Mouse (Mus musculus) liver, embryonic 14.5 days (tissue): ENCODE measurements around the gene Tango6. TPM values are rescaled to one million over a fixed set of nuclear protein-coding genes. Genes with fewer than 3 reads are reported as not detected.
A peak's percentile ranks its signal among the peaks of the same experiment; 100 is the strongest.

ENCODE experiments used
- ATAC-seq: fragments of 200-750 bp; cut with Nextera tagmentation; 2 replicates; pipeline ENCODE4 v1.8.0; 2017; ENCODE audit warnings: moderate number of reproducible peaks, mild to moderate bottlenecking, moderate library complexity; ENCODE audit not compliant: insufficient read depth
- DNase-seq, 3 experiments: peaks; one replicate each; pipeline ENCODE4 v3.0.0-alpha.2; 2012 to 2013; ENCODE audit warnings: low read depth in 3 of 3, low spot score in 3 of 3
- H3K27ac ChIP-seq: fragments of 300-500 bp; sonication (generic); 2 replicates; pipeline ENCODE4 v1.5.1; 2014; ENCODE audit warnings: moderate library complexity, mild to moderate bottlenecking, control low read depth, inconsistent platforms
- H3K27me3 ChIP-seq: fragments of 300-500 bp; sonication (generic); 2 replicates; pipeline ENCODE4 v1.6.1; 2014; ENCODE audit warnings: mild to moderate bottlenecking, low read length, moderate library complexity; ENCODE audit not compliant: control insufficient read depth, insufficient read depth
- H3K36me3 ChIP-seq: fragments of 300-500 bp; sonication (generic); replicated peaks from 2 replicates; pipeline ENCODE4 v1.6.1; 2014; ENCODE audit warnings: low read depth; ENCODE audit not compliant: control insufficient read depth, insufficient read depth
- H3K4me1 ChIP-seq, 2 experiments: fragments of 200-500 bp in 1 of 2; fragments of 300-500 bp in 1 of 2; sonication (generic) in 1 of 2; replicated peaks; 2 replicates each; pipeline ENCODE4 v1.6.1; 2012 to 2014; ENCODE audit warnings: antibody characterized with exemption in 1 of 2, inconsistent platforms in 1 of 2, low read length in 1 of 2; ENCODE audit not compliant: control insufficient read depth in 2 of 2, insufficient read depth in 2 of 2
- H3K4me2 ChIP-seq: fragments of 300-500 bp; sonication (generic); 2 replicates; pipeline ENCODE4 v1.6.1; 2014; ENCODE audit warnings: low read depth, mild to moderate bottlenecking, control low read depth, moderate library complexity
- H3K4me3 ChIP-seq, 2 experiments: fragments of 200-500 bp in 1 of 2; fragments of 300-500 bp in 1 of 2; sonication (generic) in 1 of 2; 2 replicates each; pipeline ENCODE4 v1.5.1; 2012 to 2014; ENCODE audit warnings: low read depth in 2 of 2, low read length in 2 of 2, mild to moderate bottlenecking in 2 of 2, control low read depth in 1 of 2, inconsistent platforms in 1 of 2, moderate library complexity in 1 of 2; ENCODE audit not compliant: insufficient read depth in 1 of 2
- H3K9ac ChIP-seq: fragments of 300-500 bp; sonication (generic); replicated peaks from 2 replicates; pipeline ENCODE4 v1.6.1; 2014; ENCODE audit warnings: mild to moderate bottlenecking, control low read depth, moderate library complexity
- H3K9me3 ChIP-seq: fragments of 300-500 bp; sonication (generic); 2 replicates; pipeline ENCODE4 v1.6.1; 2016; ENCODE audit warnings: low read length, mixed read lengths; ENCODE audit not compliant: control insufficient read depth
- CTCF ChIP-seq: IDR thresholded peaks from 2 replicates; pipeline ENCODE4 v1.5.1; 2016; ENCODE audit warnings: antibody characterized with exemption, low read depth, control low read depth
- EP300 ChIP-seq: IDR thresholded peaks from 2 replicates; pipeline ENCODE4 v1.6.1; 2016; ENCODE audit warnings: antibody characterized with exemption, low read depth
- WGBS: fragments of 180-500 bp; shearing (Covaris S2); extraction: QIAGEN DNeasy Blood & Tissue Kit; methylation state at CpG from one replicate; pipeline ENCODE4 v1.1.7; 2014; ENCODE audit not compliant: insufficient replicate concordance; 5-methylcytosine and 5-hydroxymethylcytosine counted together
- polyA plus RNA-seq, 2 experiments: library from polyadenylated mRNA; depleted of rRNA in 1 of 2; stranded (reverse) in 1 of 2; unstranded in 1 of 2; fragments of >200 nt; fragmentation: Nextera tagmentation in 1 of 2; extraction: Ambion mirVana in 1 of 2; gene quantifications; 2 replicates each; pipeline versions ENCODE4 v1.2.1 to v1.2.3; 2012 to 2014

Tango6 gene
- polyA plus RNA-seq, 2 experiments: 1.7 to 2.6 TPM

DNA sequence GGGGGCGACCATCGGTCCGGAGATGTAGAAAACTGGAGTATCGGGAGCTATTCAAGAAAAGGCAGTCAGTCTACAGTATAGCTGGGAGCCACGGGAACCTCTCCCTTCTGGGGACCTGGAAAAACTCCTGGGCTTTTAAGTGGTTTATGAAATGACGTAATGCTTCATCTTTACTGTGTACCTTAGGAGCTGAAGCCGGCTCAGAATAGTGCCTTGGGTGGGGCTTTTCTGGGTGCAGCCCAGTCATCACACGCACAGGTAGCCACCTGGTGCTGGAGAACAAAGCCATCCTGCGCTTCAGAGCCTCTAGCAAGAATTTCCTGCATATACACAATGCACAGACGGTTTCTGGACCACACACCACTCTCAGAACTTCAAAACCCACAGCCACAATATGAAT lies 180.0 kb downstream of the Tango6 start:
- Histone ChIP-seq H3K4me2 (no peak overlapping the region), H3K27ac (no peak overlapping the region), H3K9me3 (no peaks in the 10 kb centered on the region), H3K36me3 (no peaks in the 10 kb centered on the region), H3K9ac (no peak overlapping the region), H3K4me1 (no peaks in the 10 kb centered on the region), H3K4me3 (no peak overlapping the region), H3K27me3 (no peaks in the 10 kb centered on the region; the same call in 1 of the 2 replicates)
- 70% methylated on average over 10 of the region's 10 CpGs for WGBS
- ATAC-seq (no peak), DNase-seq (no peak)
- no peak for TF ChIP-seq CTCF
- no peak for TF ChIP-seq EP300

GRCm38 (mm10) chr8:106865354-106865753 lies 182.5 kb downstream of the Tango6 start:
- Histone ChIP-seq H3K9me3 (no peaks in the 10 kb centered on the region), H3K27ac (no peak overlapping the region), H3K9ac (no peak overlapping the region), H3K4me3 (no peak overlapping the region), H3K36me3 (no peaks in the 10 kb centered on the region), H3K4me2 (no peak overlapping the region), H3K27me3 (peaks cover 21% of the 10 kb centered on the region), H3K4me1 (no peaks in the 10 kb centered on the region)
- DNase-seq (no peak), ATAC-seq (no peak)
- TF ChIP-seq CTCF (no peak), EP300 (no peak)
- 65% methylated on average over 9 of the region's 9 CpGs for WGBS

GRCm38 (mm10) chr8:106870051-106870450 lies 187.2 kb downstream of the Tango6 start, which contains the start of gene Has3:
TSS of gene Has3 (plus strand) at chr8:106870242.
- H3K4me1 ChIP-seq: no peaks in the 10 kb centered on the region
- peaks cover 49% of the 10 kb centered on the region for H3K27me3 ChIP-seq
- TF ChIP-seq EP300 (no peak), CTCF (no peak)
- DNase-seq (no peak), ATAC-seq (no peak)
- H3K4me2 ChIP-seq: peak within 1 kb of the TSS; percentile 56
- H3K4me3 ChIP-seq: peak within 1 kb of the TSS; percentile 37 to 45
- H3K27ac ChIP-seq: no peak within 1 kb of the TSS
- H3K9ac ChIP-seq: no peak within 1 kb of the TSS
- WGBS: 3% methylated on average over 18 of the region's 18 CpGs
- no peaks in the 10 kb centered on the region for H3K9me3 ChIP-seq
- H3K36me3 ChIP-seq: no peaks in the 10 kb centered on the region

DNA sequence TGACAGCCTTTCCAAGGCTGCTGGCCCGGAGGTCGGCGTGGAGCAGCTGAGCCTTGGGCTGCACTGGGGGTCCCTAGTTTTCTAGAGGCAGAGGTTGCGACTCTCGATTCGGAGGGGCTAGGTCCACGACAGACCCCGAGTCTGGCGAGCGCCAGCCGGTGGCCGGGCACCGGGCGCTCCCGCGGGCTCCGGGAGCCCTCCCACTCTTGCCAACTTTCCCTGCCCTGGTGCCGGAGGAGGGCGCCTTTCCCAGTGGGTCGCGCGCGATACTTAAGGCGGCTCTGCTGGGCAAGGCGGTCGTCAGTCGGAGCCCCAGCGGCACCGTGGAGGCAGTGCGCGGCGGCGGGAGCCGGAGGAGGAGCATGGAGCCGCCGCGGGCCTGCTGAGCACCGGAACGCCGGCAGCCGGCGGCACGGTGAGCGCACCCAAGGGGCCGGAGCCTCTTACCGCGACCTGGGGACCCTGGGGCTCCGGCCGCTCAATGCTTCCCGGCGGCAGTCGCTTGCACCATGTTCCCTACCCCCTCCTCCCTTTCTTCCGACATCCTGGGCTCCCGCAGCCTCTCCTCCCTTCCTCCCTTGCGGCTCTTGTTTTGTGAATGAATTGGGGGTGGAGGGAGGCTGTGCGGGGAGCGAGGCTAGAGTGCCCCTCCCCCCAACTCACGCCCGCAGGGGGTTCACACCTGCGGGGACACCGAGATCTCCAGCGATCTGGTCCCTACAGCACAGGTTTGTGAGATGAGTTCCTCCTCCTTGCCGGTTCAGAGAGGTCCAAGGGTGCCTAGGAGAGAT lies 187.9 kb downstream of the Tango6 start:
- H3K9ac ChIP-seq: no peak overlapping the region

DNA sequence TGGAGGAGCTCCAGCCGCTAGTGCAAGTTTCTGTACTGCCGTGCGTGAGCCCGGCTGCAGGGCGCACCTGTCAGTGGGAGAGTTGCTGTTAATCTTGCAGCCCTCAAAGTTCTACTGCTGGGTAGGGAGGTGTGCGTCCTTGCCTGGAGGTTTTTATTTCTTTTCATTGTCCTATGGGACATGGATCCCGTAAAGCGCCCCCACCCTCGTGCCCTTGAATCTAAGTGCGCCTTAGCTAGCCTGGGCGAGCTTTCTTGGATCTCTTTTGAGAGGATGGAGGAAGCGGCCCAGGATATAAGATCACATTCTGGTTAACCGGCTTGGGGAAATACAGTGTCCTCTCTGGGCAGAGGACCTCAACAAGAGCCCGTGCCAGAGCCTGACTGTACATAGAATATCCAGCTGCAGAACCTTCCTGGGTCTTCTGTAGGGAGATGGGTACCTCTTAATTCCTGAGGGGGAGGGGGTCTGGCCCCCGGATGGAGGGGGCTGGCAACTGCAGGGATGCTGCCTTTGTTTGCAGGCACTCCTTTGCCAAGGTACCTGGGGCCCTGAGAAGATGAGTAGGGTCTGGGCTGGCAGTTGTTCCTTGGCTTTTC lies 188.6 kb downstream of the Tango6 start:
- no peaks in the 10 kb centered on the region for H3K9me3 ChIP-seq
- no peak for TF ChIP-seq EP300
- no peaks in the 10 kb centered on the region for H3K4me1 ChIP-seq
- H3K36me3 ChIP-seq: no peaks in the 10 kb centered on the region
- ATAC-seq (no peak), DNase-seq (no peak)
- peak overlapping the region in 1 of 2 experiments; percentile 45; a peak in 2 of 4 replicates for H3K4me3 ChIP-seq
- H3K27me3 ChIP-seq: peaks cover 49% of the 10 kb centered on the region
- H3K27ac ChIP-seq: no peak overlapping the region
- no peak overlapping the region for H3K9ac ChIP-seq
- 4% methylated on average over 15 of the region's 15 CpGs for WGBS
- H3K4me2 ChIP-seq: peak overlapping the region; percentile 56

More for the DNA sequence above, 187.9 kb downstream of the Tango6 start:
- Histone ChIP-seq H3K4me2 (peak overlapping the region; percentile 56), H3K36me3 (no peaks in the 10 kb centered on the region), H3K27me3 (peaks cover 49% of the 10 kb centered on the region), H3K4me3 (peak overlapping the region; percentile 37 to 45), H3K4me1 (no peaks in the 10 kb centered on the region), H3K27ac (no peak overlapping the region), H3K9me3 (no peaks in the 10 kb centered on the region)
- WGBS: under 1% methylated on average over 63 of the region's 63 CpGs
- TF ChIP-seq EP300 (no peak), CTCF (0 out of 2 replicates have a peak, but pooled peaks have one; percentile 11)
- DNase-seq (no peak), ATAC-seq (no peak)
